Mouse (Mus musculus) heart, postnatal 0 days (tissue): ENCODE data around the gene Lrp1.

Experiments used
- CTCF ChIP-seq: IDR thresholded peaks from 2 replicates; pipeline ENCODE4 v1.5.1; 2016; ENCODE audit warnings: antibody characterized with exemption, control low read depth, low read depth
- EP300 ChIP-seq: IDR thresholded peaks from 2 replicates; pipeline ENCODE4 v1.6.1; 2016; ENCODE audit warnings: antibody characterized with exemption, low read depth

GRCm38 (mm10) chr10:127509837-127510701 lies 110.9 kb downstream of the Lrp1 start:
- TF ChIP-seq CTCF (no peak), EP300 (no peak)
